Mouse (Mus musculus): Measurements from ENCODE around the gene Stmnd1. TPM values are rescaled to one million over a fixed set of nuclear protein-coding genes. Genes with fewer than 3 reads are reported as not detected.

Stmnd1 gene
- total and polyA plus RNA-seq, 2 experiments from 2014 or later, result not detected

GRCm38 (mm10) chr13:46349664-46350063, 76.1 kb downstream of the Stmnd1 start:
- no peak overlapping the region for H3K4me2 ChIP-seq (ENCODE audit: low read depth, low read length, poor library complexity, severe bottlenecking)
- peak; percentile 77 for DNase-seq (ENCODE audit: low spot score)
- WGBS, result 43% methylated on average over 3 of the region's 3 CpGs
- no peak for TF ChIP-seq CTCF (IDR thresholded peaks at IDR 0.05)
- no peaks in the 10 kb centered on the region for H3K4me1 ChIP-seq (ENCODE audit: insufficient read depth, low read length)
- no peaks in the 10 kb centered on the region for H3K9me3 ChIP-seq (ENCODE audit: low read length)
- H3K9ac ChIP-seq (replicated peaks; ENCODE audit: low read length, poor library complexity, severe bottlenecking), result no peak overlapping the region
- no peaks in the 10 kb centered on the region for H3K27me3 ChIP-seq (ENCODE audit: insufficient read depth, low read length)
- H3K27ac ChIP-seq (ENCODE audit: low read depth, low read length), result peak overlapping the region; percentile 18; the same call in 1 of the 2 replicates
- no peak overlapping the region for H3K4me3 ChIP-seq (ENCODE audit: low read depth, low read length)
- no peaks in the 10 kb centered on the region for H3K36me3 ChIP-seq (ENCODE audit: insufficient read depth, low read length)
- ATAC-seq (ENCODE audit: low FRiP score), result peak; percentile 63; the same call in 1 of the 2 replicates

Other genes starting within 250 kb of the Stmnd1 start
- gene Rbm24, start 144.7 kb downstream of the Stmnd1 start, total RNA-seq (2014; rRNA removed), result 10.7 and 20.1 TPM in 2 replicates
- gene Rbm24, start 144.7 kb downstream of the Stmnd1 start, polyA plus RNA-seq (2015; fragmentation: Nextera tagmentation; extraction: Ambion mirVana), result 3.7 and 4.0 TPM in 2 replicates
- 17.5 and 21.9 TPM in 2 replicates for gene Cap2, start 228.1 kb downstream of the Stmnd1 start, total RNA-seq (2014; rRNA removed)
- 11.7 and 13.1 TPM in 2 replicates for gene Cap2, start 228.1 kb downstream of the Stmnd1 start, polyA plus RNA-seq (2015; fragmentation: Nextera tagmentation; extraction: Ambion mirVana)

Measured in midbrain, postnatal 0 days (tissue).